Mouse (Mus musculus) embryonic facial prominence, embryonic 10.5 days (tissue): ENCODE measurements around the gene Rab4a. TPM values are rescaled to one million over a fixed set of nuclear protein-coding genes. Genes with fewer than 3 reads are reported as not detected.

Experiments
- DNase-seq: peaks from one replicate; pipeline ENCODE4 v3.0.0-alpha.2; 2017; ENCODE audit warnings: low spot score
- H3K27ac ChIP-seq: fragments of 300-500 bp; sonication (generic); replicated peaks from 2 replicates; pipeline ENCODE4 v1.5.1; 2016; ENCODE audit warnings: mild to moderate bottlenecking
- H3K27me3 ChIP-seq: fragments of 300-500 bp; sonication (generic); replicated peaks from 2 replicates; pipeline ENCODE4 v1.6.1; 2016; ENCODE audit warnings: low read depth, mild to moderate bottlenecking; ENCODE audit not compliant: poor library complexity, severe bottlenecking
- H3K36me3 ChIP-seq: fragments of 300-500 bp; sonication (generic); replicated peaks from 2 replicates; pipeline ENCODE4 v1.6.1; 2016; ENCODE audit warnings: mild to moderate bottlenecking, moderate library complexity
- H3K4me1 ChIP-seq: fragments of 300-500 bp; sonication (generic); 2 replicates; pipeline ENCODE4 v1.6.1; 2016
- H3K4me3 ChIP-seq: fragments of 300-500 bp; sonication (generic); 2 replicates; pipeline ENCODE4 v1.5.1; 2016; ENCODE audit warnings: mild to moderate bottlenecking, moderate library complexity
- H3K9me3 ChIP-seq: fragments of 300-500 bp; sonication (generic); 2 replicates; pipeline ENCODE4 v1.6.1; 2016; ENCODE audit warnings: mild to moderate bottlenecking
- WGBS: fragments of 180-500 bp; shearing (Covaris S2); methylation state at CpG from one replicate; pipeline ENCODE4 v1.1.7; 2016; 5-methylcytosine and 5-hydroxymethylcytosine counted together
- polyA plus RNA-seq: library from polyadenylated mRNA; unstranded; fragments of >200 nt; fragmentation: Nextera tagmentation; extraction: Ambion mirVana; gene quantifications from 2 replicates; pipeline ENCODE4 v1.2.1, GENCODE M21; 2016

The Rab4a gene
- polyA plus RNA-seq, 1 experiment from 2014 or later, result 56.8 TPM

- H3K36me3 ChIP-seq, result no peaks in the 10 kb centered on the region
- peak within 1 kb of the TSS; percentile 90 for H3K27ac ChIP-seq
- peaks cover 49% of the 10 kb centered on the region for H3K27me3 ChIP-seq
- no peak for DNase-seq
- 0 out of 2 replicates have a peak, but pooled peaks cover 1% of the 10 kb centered on the region for H3K9me3 ChIP-seq
- peaks cover 29% of the 10 kb centered on the region for H3K4me1 ChIP-seq
- 2% methylated on average over 48 of the region's 48 CpGs for WGBS
- H3K4me3 ChIP-seq, result peak within 1 kb of the TSS; percentile 98
Observed at GRCm38 (mm10) chr8:123859648-123860259, 54.0 kb downstream of the Rab4a start, which contains the start of gene Ccsap. Ccsap (minus strand) TSS chr8:123860209.

- peaks cover 49% of the 10 kb centered on the region for H3K27me3 ChIP-seq
- H3K9me3 ChIP-seq, result no peaks in the 10 kb centered on the region
- WGBS, result 74% methylated on average over 4 of the region's 4 CpGs
- no peak overlapping the region for H3K27ac ChIP-seq
- peaks cover 29% of the 10 kb centered on the region for H3K4me1 ChIP-seq
- no peak for DNase-seq
- peak overlapping the region; percentile 98 for H3K4me3 ChIP-seq
- no peaks in the 10 kb centered on the region for H3K36me3 ChIP-seq
Observed at GRCm38 (mm10) chr8:123860386-123860785, 54.6 kb downstream of the Rab4a start.

GRCm38 (mm10) chr8:123865786-123866185 lies 60.0 kb downstream of the Rab4a start:
- Histone ChIP-seq H3K27me3 (peaks cover 38% of the 10 kb centered on the region), H3K4me1 (peaks cover 13% of the 10 kb centered on the region), H3K36me3 (no peaks in the 10 kb centered on the region), H3K27ac (no peak overlapping the region), H3K4me3 (no peak overlapping the region), H3K9me3 (no peaks in the 10 kb centered on the region)
- DNase-seq, result no peak
- WGBS, result 77% methylated on average over 7 of the region's 7 CpGs

- no peaks in the 10 kb centered on the region for H3K36me3 ChIP-seq
- no peaks in the 10 kb centered on the region for H3K9me3 ChIP-seq
- WGBS, result 25% methylated on average over 5 of the region's 5 CpGs
- no peak overlapping the region for H3K27ac ChIP-seq
- no peak overlapping the region for H3K4me3 ChIP-seq
- peaks cover 26% of the 10 kb centered on the region for H3K27me3 ChIP-seq
- peaks cover 15% of the 10 kb centered on the region for H3K4me1 ChIP-seq
- no peak for DNase-seq
Observed at GRCm38 (mm10) chr8:123866971-123867370, 61.2 kb downstream of the Rab4a start.

- Histone ChIP-seq H3K27ac (no peak overlapping the region), H3K4me3 (no peak overlapping the region), H3K9me3 (no peaks in the 10 kb centered on the region), H3K4me1 (peaks cover 10% of the 10 kb centered on the region), H3K27me3 (no peaks in the 10 kb centered on the region), H3K36me3 (no peaks in the 10 kb centered on the region)
- WGBS, result 72% methylated on average over 9 of the region's 9 CpGs
- DNase-seq, result no peak
Observed at GRCm38 (mm10) chr8:123872048-123872447, 66.3 kb downstream of the Rab4a start.

GRCm38 (mm10) chr8:123873364-123873763 lies 67.6 kb downstream of the Rab4a start:
- Histone ChIP-seq H3K27me3 (no peaks in the 10 kb centered on the region), H3K36me3 (no peaks in the 10 kb centered on the region), H3K4me1 (peaks cover 10% of the 10 kb centered on the region; the same call in 1 of the 2 replicates), H3K27ac (no peak overlapping the region), H3K4me3 (no peak overlapping the region), H3K9me3 (no peaks in the 10 kb centered on the region)
- DNase-seq, result no peak
- WGBS, result 80% methylated on average over 6 of the region's 6 CpGs

GRCm38 (mm10) chr8:123874324-123874723 lies 68.5 kb downstream of the Rab4a start:
- no peak for DNase-seq
- no peak overlapping the region for H3K27ac ChIP-seq
- peaks cover 12% of the 10 kb centered on the region; the same call in 1 of the 2 replicates for H3K4me1 ChIP-seq
- H3K27me3 ChIP-seq, result no peaks in the 10 kb centered on the region
- 84% methylated on average over 11 of the region's 11 CpGs for whole genome bisulfite sequencing
- H3K36me3 ChIP-seq, result no peaks in the 10 kb centered on the region
- H3K4me3 ChIP-seq, result no peak overlapping the region
- H3K9me3 ChIP-seq, result no peaks in the 10 kb centered on the region

GRCm38 (mm10) chr8:123877865-123878264 lies 72.1 kb downstream of the Rab4a start:
- 82% methylated on average over 2 of the region's 2 CpGs for WGBS

GRCm38 (mm10) chr8:123880271-123880670 lies 74.5 kb downstream of the Rab4a start:
- 77% methylated on average over 10 of the region's 10 CpGs for WGBS
- H3K27ac ChIP-seq, result no peak overlapping the region
- no peaks in the 10 kb centered on the region for H3K36me3 ChIP-seq
- peaks cover 21% of the 10 kb centered on the region for H3K27me3 ChIP-seq
- peaks cover 18% of the 10 kb centered on the region for H3K4me1 ChIP-seq
- H3K9me3 ChIP-seq, result no peaks in the 10 kb centered on the region
- DNase-seq, result no peak
- H3K4me3 ChIP-seq, result no peak overlapping the region

More at GRCm38 (mm10) chr8:123877865-123878264, 72.1 kb downstream of the Rab4a start:
- Histone ChIP-seq H3K4me3 (no peak overlapping the region), H3K27ac (no peak overlapping the region), H3K4me1 (peaks cover 5% of the 10 kb centered on the region; the same call in 1 of the 2 replicates), H3K9me3 (no peaks in the 10 kb centered on the region), H3K27me3 (no peaks in the 10 kb centered on the region), H3K36me3 (no peaks in the 10 kb centered on the region)
- DNase-seq, result no peak

- H3K4me1 ChIP-seq, result peaks cover 20% of the 10 kb centered on the region
- peaks cover 27% of the 10 kb centered on the region for H3K27me3 ChIP-seq
- H3K9me3 ChIP-seq, result no peaks in the 10 kb centered on the region
- WGBS, result 54% methylated on average over 4 of the region's 4 CpGs
- H3K36me3 ChIP-seq, result no peaks in the 10 kb centered on the region
- DNase-seq, result no peak
- H3K27ac ChIP-seq, result no peak overlapping the region
- no peak overlapping the region for H3K4me3 ChIP-seq
Observed at GRCm38 (mm10) chr8:123880821-123881350, 75.1 kb downstream of the Rab4a start.

- no peak overlapping the region for H3K27ac ChIP-seq
- H3K4me1 ChIP-seq, result peaks cover 20% of the 10 kb centered on the region
- DNase-seq, result no peak
- H3K4me3 ChIP-seq, result no peak overlapping the region
- H3K27me3 ChIP-seq, result peaks cover 34% of the 10 kb centered on the region
- H3K36me3 ChIP-seq, result no peaks in the 10 kb centered on the region
- no peaks in the 10 kb centered on the region for H3K9me3 ChIP-seq
- WGBS, result 86% methylated on average over 2 of the region's 2 CpGs
Observed at GRCm38 (mm10) chr8:123882412-123882811, 76.6 kb downstream of the Rab4a start.

GRCm38 (mm10) chr8:123883094-123883493 lies 77.3 kb downstream of the Rab4a start:
- H3K36me3 ChIP-seq, result no peaks in the 10 kb centered on the region
- DNase-seq, result no peak
- no peak overlapping the region for H3K4me3 ChIP-seq
- H3K9me3 ChIP-seq, result no peaks in the 10 kb centered on the region
- WGBS, result 79% methylated on average over 4 of the region's 4 CpGs
- H3K4me1 ChIP-seq, result peaks cover 21% of the 10 kb centered on the region
- H3K27ac ChIP-seq, result no peak overlapping the region
- peaks cover 34% of the 10 kb centered on the region for H3K27me3 ChIP-seq
